Mouse (Mus musculus) embryo, embryonic 11.5 days (tissue): ENCODE measurements around the gene Kng1.
"Not testable (repeated sequence)": the region's sequence is repeated elsewhere in the genome, so short reads cannot be mapped to it uniquely, and the experiment has no call there.

Source experiments
- DNase-seq: peaks from one replicate; pipeline ENCODE4 v3.0.0-alpha.2; 2012; ENCODE audit warnings: low read depth, low spot score

Gene Kng1

DNA sequence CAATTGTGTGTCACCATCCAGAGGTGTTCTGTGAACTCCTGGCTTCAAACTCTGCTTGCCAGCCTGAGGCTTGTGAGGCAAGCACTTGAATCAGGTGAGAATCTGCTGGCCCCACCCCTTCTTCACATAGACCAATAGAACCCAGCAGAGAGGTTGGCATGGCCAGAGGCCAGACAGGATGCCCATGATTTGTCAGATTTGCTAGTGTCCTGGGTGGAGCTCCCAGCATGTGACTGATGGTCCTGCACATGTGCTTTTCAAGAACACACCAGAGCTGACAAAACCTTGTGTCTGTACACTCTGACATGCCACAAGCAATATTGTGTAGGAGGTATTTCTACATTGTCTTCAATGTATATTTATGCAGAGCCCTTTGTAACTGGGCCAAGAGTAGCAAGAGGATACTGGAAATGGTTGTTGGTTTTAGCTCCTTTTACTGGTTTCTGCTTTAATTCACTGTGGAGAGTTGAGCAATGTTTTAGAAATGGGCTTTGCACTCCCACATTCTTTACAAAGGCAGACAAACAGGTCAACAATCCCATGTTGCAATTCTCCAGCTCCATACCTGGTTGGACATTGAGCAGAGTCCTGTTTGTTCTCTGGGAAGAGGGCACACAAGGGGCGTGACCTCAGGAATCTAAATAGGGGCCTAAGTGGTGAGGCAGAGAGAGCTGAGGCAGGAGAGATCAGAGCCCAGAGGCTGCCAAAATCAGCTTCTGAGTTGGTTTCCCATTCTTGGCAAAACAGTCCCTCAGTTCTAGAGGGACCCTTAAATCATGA lies at the start of gene Kng1:
TSS of gene Kng1 (plus strand) at position 198 of the 780 bp plus-strand sequence.
- not testable (repeated sequence) for DNase-seq

DNA sequence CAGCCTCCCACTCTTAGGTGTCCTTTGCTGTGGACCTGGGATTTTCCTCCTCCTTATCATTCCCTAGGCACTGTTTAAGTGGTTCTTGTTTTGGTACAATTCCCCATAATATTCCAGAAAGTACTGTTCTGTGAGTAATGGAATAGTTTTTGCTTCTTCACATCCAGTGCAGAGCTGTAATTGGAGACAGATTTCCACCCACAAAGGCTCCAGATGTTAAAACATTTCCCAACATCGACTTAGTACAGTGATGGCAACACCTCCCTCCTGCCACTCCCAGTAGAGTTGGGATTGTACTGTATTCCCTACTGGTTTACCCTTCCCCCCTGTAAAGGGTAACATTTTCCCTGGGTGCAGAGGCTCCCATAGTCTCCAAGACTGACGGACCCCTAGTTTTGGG lies 43.9 kb upstream of the Kng1 start:
- not testable (repeated sequence) for DNase-seq

DNA sequence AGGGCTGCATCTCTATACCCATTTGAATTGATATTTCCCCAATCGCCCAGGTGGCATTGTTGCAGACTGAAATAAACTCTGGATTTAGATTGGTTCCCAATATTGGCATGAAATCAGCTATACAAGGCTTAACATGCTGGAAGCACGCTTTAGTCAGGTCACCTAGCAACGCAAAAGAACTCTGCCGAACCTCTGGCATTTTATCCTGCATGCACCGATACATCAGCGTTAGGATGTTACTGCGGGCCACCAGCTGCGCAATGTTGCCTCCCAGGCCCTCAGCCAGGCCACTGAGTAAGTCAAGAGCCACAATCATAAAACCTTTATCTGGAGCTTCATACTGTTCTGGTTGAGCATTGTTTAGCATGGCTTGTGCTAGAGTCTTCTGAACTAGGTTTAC lies 43.0 kb upstream of the Kng1 start:
- DNase-seq = not testable (repeated sequence)

DNA sequence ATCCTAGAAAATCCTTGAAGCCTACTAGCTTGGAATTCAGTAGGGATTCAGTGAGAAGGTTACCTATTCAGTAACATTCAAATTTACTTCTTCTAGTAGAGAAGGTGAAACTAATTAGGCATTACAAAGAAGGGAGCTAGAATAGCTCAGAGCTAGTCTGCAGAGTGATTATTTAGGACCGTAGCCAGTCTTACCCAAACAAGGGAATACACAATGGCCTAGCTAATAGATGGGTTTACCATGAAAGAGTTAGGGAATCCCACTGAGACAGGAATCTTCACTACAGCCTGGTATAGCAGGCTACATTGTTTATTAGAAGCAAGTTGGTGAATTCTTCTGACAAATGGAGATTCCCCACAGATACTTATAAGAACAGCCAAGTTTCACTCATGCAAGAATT lies 37.1 kb upstream of the Kng1 start:
- not testable (repeated sequence) for DNase-seq

DNA sequence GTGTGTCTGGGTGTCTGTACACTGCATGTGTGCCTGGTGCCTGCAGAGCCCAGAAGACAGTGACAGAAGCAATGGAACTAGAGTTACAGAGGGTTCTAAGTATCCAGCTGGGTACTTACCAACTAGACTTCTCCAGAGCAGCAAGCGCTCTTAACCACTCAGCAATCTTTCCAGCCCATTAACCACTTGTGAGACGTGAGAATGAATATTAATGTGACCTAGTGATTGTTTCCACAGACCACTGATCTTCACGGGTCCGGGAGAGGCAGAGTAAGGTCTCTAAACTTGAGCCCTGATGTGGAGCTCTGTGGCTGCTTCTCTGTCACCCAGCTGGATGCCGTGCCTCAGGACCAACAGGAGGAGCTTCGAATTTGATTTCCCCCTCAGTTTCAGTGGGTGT lies 32.6 kb upstream of the Kng1 start:
- no peak for DNase-seq

DNA sequence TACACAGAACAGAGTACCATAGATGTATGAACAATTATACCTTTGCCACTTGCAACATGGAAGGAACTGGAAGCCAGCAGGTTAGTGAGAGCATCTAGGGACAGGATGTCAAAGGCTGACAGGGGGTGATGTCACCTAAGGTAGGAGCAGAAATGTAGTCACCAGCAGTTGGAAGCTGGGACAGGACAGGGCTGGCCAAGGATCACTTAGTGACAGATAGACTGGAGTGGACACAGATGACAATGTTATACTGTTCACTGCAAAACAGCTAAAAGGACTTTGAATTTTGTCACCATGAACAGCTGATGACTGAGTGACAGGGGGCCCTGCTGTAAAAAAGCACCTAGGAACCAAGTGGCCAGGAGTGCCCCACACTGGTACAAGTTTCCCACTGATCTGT lies 31.1 kb upstream of the Kng1 start:
- DNase-seq = no peak

DNA sequence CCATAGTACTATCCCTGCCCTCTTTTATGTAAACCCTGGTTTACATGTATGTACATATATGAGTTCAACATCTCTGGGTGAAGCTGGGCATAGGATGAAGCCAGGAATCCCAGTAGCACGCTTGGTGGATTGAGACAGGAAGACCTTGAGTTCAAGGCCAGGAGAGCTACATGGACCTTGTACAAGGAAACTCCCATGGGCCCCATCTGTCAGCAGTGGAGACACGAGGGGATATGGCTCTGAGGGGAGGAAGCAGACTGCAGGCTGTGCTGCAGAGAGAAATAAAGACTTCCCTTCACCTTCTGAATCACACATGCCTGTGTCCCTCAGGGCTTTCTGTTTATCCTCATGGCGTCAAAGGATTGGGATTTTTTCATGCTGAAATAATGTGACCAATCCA lies 30.3 kb upstream of the Kng1 start:
- not testable (repeated sequence) for DNase-seq

DNA sequence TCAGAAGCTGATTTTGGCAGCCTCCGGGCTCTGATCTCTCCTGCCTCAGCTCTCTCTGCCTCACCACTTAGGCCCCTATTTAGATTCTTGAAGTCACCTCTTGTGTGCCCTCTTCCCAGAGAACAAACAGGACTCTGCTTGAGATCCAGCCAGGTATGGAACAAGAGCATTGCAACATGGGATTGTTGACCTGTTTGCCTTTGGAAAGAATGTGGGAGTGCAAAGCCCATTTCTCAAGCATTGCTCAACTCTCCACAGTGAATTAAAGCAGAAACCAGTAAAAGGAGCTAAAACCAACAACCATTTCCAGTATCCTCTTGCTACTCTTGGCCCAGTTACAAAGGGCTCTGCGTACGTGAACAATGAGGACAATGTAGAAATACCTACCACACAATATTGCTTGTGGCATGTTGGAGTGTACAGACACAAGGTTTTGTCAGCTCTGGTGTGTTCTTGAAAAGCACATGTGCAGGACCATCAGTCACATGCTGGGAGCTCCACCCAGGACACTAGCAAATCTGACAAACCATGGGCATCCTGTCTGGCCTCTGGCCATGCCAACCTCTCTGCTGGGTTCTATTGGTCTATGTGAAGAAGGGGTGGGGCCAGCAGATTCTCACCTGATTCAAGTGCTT lies 28.6 kb upstream of the Kng1 start, which contains the start of gene Kng2:
TSS of gene Kng2 (minus strand) at position 517 of the 635 bp plus-strand sequence.
- DNase-seq = not testable (repeated sequence)

DNA sequence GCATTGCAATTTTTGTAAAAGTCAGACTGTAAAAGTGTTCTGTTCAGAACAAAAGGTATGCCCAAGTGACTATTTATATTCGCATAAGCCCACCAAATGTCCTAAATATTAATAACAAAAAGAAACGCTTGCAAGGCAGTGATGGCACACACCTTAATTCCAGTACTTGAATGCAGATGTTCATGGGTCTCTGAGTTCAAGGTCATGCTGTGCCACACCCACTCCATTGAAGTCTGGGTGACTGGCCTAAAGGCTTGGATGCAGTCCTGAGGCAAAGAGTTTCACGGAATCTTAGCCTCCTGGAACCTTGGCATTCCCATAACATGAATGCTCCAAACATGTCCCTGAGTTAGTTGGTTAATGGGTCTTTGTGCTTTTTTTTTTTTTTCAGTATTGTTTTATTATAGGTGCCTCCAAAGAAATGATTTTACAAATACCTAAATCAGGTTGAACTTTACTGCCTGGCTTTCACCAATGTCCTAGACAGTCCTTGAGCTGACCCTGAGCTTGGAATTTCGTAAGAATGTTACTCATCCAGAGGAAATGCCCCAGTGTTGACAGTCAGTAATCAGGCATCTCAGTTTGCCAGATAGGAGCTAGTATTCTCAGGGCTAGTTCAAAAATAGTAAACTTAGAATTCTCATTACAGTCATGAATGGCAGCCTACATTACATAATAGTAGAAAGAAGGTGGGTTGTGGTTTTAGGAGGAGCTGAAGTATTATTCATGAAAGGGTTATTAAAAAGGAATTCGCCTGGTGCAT lies 26.8 kb upstream of the Kng1 start:
- no peak for DNase-seq

DNA sequence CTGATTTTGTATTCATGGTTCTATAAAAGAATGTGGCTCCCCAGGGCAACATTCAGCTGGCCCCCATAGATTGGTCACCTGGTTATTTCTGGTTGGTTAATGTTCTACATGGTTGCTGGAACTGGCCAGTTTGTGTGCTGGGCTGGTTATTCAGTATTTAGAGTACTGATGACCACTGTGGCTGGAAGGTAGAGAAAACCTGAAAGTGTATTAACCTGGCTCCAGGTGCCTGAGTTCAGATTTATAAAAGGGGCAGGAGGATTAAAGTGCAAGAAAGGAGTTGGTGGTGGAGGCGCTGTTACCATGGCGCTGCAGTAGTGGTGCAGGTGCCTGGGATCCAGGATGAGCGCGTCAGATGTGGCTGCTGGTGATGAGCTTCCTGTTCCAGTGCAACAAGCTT lies 24.0 kb upstream of the Kng1 start:
- DNase-seq = no peak

DNA sequence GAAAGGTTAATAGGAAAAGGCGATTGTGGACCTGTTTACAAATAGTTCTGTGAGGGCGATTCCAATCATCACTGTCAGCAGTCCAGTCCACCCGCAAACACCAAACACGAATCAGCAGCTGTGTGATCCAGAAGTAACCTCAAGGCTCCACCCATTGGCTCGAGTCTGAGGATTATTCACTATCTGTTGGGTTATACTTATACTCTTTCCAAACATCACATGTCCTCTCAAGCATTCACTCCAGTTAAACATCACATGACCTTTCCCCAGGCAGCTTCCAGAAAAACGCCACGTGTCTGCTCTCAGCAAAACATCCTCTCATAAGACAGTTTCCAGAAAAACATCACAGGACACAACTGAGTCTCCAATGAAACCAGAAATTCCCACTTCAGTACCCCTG lies 19.9 kb upstream of the Kng1 start:
- DNase-seq = no peak

DNA sequence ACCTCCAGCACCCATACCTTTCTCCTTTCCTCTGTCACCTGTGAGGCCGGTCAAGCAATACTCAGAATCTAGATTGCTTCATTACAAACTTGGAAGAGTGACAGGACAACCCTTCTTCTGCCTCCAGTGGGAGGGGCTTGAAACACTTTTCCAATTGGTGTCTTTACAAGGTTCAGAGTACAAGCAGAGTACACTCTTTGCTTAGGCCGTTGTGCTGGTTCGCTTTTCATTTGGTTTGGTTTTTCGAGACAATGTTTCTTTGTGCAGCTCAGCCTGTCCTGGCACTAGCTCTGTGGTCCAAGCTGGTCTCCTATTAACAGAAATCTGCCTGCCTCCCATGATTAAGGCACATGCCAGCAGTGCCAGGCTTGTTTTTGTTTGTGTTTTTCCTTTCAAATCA lies 18.4 kb upstream of the Kng1 start:
- no peak for DNase-seq

DNA sequence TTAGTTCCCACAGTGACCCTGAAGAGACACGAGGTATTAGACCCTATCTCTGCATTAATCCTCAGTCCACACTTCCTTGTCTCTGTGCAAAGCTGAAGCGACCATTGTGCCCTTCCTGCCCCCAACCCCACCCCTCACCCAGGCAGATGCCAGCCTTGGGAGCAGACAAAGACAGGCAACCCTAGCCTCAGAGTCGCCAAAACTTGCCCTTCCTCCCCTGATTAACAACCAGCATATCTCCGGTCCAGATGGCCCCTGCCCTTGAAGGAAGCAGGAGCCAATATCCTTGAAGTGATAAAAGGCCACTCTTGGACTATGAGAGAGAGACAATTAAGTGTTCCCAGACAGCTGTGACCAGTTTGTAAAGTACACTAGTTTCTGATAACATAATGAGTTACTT lies 16.8 kb upstream of the Kng1 start:
- DNase-seq = no peak

DNA sequence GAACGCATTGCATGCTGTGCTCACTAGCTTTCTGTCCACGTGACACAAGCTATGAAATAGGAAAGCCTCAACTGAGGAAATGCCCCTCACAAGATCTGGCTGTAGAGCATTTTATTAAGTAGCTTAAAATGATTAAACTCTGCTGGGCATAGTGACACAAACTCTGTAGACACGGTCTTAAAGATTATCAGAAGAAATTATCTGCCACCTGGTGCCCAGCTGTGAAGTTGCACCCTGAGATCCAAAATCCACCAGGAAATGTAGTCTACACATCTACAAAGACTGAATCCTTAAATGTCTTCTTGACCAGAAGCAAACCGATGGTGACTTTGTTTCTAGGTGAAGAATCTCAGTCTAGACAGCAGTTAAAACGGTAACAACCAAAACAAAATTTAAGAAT lies 11.3 kb upstream of the Kng1 start:
- DNase-seq = no peak

DNA sequence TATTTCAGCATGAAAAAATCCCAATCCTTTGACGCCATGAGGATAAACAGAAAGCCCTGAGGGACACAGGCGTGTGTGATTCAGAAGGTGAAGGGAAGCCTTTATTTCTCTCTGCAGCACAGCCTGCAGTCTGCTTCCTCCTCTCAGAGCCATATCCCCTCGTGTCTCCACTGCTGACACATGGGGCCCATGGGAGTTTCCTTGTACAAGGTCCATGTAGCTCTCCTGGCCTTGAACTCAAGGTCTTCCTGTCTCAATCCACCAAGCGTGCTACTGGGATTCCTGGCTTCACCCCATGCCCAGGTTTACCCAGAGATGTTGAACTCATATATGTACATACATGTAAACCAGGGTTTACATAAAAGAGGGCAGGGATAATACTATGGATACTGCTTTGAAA lies 2.0 kb downstream of the Kng1 start:
- not testable (repeated sequence) for DNase-seq

DNA sequence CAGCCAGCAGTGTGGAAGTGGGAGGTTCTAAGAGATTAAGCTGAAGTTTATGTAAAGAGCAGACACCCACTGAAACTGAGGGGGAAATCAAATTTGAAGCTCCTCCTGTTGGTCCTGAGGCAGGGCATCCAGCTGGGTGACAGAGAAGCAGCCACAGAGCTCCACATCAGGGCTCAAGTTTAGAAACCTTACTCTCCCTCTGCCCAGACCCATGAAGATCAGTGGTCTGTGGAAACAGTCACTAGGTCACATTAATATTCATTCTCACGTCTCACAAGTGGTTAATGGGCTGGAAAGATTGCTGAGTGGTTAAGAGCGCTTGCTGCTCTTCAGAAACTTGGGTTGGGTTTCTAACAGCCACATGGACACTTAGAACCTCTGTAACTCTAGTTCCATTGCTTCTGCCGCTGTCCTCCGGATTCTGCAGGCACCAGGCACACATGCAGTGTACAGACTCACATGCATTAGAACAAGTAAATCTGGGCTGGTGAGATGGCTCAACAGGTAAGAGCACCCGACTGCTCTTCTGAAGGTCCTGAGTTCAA lies 3.2 kb downstream of the Kng1 start:
- not testable (repeated sequence) for DNase-seq

DNA sequence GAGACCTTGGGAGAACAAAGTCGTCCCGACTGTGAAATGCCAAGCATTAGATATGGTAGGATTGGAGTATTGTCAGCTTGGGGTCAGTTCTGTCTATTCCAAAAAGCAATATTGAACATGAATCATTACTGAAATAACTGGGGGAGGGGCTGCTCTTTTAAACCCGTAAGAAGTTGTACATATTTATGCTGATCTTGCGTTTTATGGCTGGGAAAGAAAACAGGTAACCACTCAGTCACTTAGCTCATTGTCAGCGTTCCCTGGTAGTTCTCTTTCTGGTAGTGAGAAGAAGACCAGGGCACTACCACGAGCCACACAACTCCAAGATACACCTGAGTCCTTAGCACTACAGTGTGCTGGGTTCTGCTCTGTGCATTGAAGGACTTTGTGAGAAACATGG lies 19.9 kb downstream of the Kng1 start:
- DNase-seq = not testable (repeated sequence)

DNA sequence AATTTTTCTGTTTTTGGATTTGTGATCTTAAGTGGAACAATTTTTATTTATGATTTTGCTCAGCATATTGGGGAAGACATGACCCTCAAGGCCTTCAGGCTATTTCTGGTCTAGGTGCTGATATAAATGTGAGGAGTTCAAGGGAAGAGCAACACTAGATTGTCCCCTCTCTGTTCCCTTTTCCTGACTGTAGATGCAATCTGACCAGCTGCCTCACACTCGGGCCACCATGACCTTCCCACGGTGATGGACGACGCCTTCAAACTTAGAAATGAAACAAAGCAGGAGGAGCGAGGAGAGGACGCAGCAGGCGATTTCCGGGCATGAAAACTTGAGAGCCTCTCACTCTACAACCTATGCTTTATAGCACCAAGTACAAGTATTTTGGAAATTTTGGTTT lies 29.5 kb downstream of the Kng1 start:
- DNase-seq = not testable (repeated sequence)

DNA sequence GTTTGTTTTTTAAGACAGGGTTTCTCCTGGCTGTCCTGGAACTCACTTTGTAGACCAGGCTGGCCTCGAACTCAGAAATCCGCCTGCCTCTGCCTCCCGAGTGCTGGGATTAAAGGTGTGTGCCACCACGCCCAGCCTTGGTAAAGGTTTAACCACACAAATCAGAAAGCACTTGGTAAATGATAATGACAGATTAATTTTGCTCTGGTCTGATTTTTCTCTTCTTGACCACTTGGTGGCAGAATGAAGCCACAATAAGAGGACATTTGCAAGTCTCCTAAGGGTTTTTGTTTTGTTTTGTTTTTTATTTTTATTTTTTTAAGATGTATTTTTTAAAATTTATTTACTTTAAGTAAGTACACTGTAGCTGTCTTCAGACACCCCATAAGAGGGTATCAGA lies 30.0 kb downstream of the Kng1 start:
- DNase-seq = not testable (repeated sequence)

DNA sequence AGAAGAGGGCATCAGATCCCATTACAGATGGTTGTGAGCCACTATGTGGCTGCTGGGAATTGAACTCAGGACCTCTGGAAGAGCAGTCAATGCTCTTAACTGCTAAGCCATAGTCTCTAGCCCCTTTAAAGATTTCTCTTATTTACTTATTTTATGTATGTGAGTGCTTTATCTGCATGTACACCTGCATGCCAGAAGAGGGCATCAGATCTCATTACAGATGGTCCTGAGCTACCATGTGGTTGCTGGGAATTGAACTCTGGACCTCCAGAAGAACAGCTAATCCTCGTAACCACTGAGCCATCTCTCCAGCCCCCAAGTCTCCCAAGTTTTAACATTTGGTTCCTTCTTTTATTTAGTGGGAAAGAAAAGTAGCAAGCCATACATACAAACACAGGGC lies 30.8 kb downstream of the Kng1 start:
- not testable (repeated sequence) for DNase-seq

DNA sequence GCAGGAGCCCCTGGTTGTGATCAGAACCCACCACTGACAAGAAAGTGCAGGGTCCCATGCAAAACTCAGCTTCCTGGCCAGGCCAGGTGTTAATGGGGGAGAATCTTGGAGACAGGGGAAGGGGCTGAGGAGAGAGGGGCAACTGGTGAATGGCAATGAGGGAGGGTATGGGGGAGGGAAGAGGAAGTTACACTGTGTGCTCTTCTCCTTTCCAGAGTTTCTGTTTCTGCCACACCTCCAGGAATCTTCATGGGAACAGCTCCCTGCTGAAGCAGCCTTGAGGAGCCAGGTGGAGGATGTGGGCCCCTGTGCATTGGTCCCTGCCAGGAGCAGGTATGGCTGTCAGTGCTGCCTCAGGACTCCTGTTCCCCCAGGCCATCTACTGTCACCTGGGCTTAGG lies 33.7 kb downstream of the Kng1 start:
- not testable (repeated sequence) for DNase-seq

DNA sequence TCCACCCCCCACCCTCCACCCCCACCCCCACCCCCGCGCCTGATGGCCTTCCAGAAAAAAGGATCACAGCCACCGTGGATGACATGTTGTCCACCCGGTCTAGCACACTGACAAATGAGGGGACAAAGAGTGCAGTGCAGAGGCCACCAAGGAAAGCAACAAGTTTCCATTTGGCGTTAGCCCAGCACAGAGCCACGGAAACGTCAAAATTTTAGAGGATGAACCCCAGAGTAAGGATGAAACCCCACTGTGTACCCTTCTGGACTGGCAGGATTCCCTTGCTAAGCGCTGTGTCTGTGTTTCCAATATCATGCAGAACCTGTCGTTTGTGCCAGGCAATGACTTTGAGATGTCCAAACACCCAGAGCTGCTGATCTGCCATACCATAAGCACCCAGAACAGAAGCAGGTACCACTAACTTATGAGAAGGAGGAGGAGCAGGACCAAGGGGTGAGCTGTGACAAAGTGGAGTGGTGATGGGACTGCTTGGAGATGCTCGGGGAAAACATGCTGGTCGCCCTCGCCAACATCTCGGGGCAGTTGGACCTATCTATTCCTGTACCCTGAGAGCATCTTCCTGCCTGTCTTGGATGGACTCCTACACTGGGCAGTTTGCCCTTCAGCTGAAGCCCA lies 35.8 kb downstream of the Kng1 start:
- no peak for DNase-seq
